Mouse (Mus musculus): ENCODE results near the gene Ddx58.

The Ddx58 gene

GRCm38 (mm10) chr4:40239409-40240271, at the start of gene Ddx58:
Ddx58 (minus strand) TSS chr4:40239828.
- peak; percentile 75 for DNase-seq (ENCODE audit: extremely low read depth, insufficient read length, low spot score)

GRCm38 (mm10) chr4:40289046-40289445, 49.4 kb upstream of the Ddx58 start:
- DNase-seq (ENCODE audit: extremely low read depth, insufficient read length, low spot score): no peak

GRCm38 (mm10) chr4:40287415-40287814, 47.8 kb upstream of the Ddx58 start:
- DNase-seq (ENCODE audit: extremely low read depth, insufficient read length, low spot score): no peak

- no peak for DNase-seq (ENCODE audit: extremely low read depth, insufficient read length, low spot score)
Observed at GRCm38 (mm10) chr4:40285582-40285981, 46.0 kb upstream of the Ddx58 start.

- peak; percentile 100 for DNase-seq (ENCODE audit: extremely low read depth, insufficient read length, low spot score)
Observed at GRCm38 (mm10) chr4:40279276-40279900, 39.8 kb upstream of the Ddx58 start, which contains the start of gene Ndufb6. Ndufb6 (minus strand) TSS chr4:40279421.

GRCm38 (mm10) chr4:40278880-40279275, 39.2 kb upstream of the Ddx58 start:
- no peak for DNase-seq (ENCODE audit: extremely low read depth, insufficient read length, low spot score)

- DNase-seq (ENCODE audit: extremely low read depth, insufficient read length, low spot score): peak; percentile 98
Observed at GRCm38 (mm10) chr4:40269430-40270032, 29.9 kb upstream of the Ddx58 start, which contains the start of the genes Smim27 and Topors. Smim27 (plus strand) TSS chr4:40269579. Topors (minus strand) TSS chr4:40269850.

- DNase-seq (ENCODE audit: extremely low read depth, insufficient read length, low spot score): no peak
Observed at GRCm38 (mm10) chr4:40268835-40269234, 29.2 kb upstream of the Ddx58 start.

GRCm38 (mm10) chr4:40268204-40268813, 28.7 kb upstream of the Ddx58 start:
- DNase-seq (ENCODE audit: extremely low read depth, insufficient read length, low spot score): peak; percentile 88

GRCm38 (mm10) chr4:40267681-40268080, 28.1 kb upstream of the Ddx58 start:
- no peak for DNase-seq (ENCODE audit: extremely low read depth, insufficient read length, low spot score)

- DNase-seq (ENCODE audit: extremely low read depth, insufficient read length, low spot score): no peak
Observed at GRCm38 (mm10) chr4:40264321-40264720, 24.7 kb upstream of the Ddx58 start.

- DNase-seq (ENCODE audit: extremely low read depth, insufficient read length, low spot score): no peak
Observed at GRCm38 (mm10) chr4:40254385-40255103, 14.9 kb upstream of the Ddx58 start.

GRCm38 (mm10) chr4:40253766-40254165, 14.1 kb upstream of the Ddx58 start:
- DNase-seq (ENCODE audit: extremely low read depth, insufficient read length, low spot score): no peak

GRCm38 (mm10) chr4:40250984-40251383, 11.4 kb upstream of the Ddx58 start:
- DNase-seq (ENCODE audit: extremely low read depth, insufficient read length, low spot score): no peak

GRCm38 (mm10) chr4:40244035-40244434, 4.4 kb upstream of the Ddx58 start:
- DNase-seq (ENCODE audit: extremely low read depth, insufficient read length, low spot score): no peak

GRCm38 (mm10) chr4:40243006-40243405, 3.4 kb upstream of the Ddx58 start:
- no peak for DNase-seq (ENCODE audit: extremely low read depth, insufficient read length, low spot score)

GRCm38 (mm10) chr4:40241928-40242327, 2.3 kb upstream of the Ddx58 start:
- no peak for DNase-seq (ENCODE audit: extremely low read depth, insufficient read length, low spot score)

- peak; percentile 29 for DNase-seq (ENCODE audit: extremely low read depth, insufficient read length, low spot score)
Observed at GRCm38 (mm10) chr4:40240272-40240744, 680 bp upstream of the Ddx58 start.

GRCm38 (mm10) chr4:40238483-40239408, 882 bp downstream of the Ddx58 start:
- DNase-seq (ENCODE audit: extremely low read depth, insufficient read length, low spot score): peak; percentile 75

Data from 3134 (cell line).